ENCODE assay signal across 12 mouse cellular contexts in genomic region chr7:16368835-16369234, GRCm38 (mm10).
"Had no signal": no experiment of that assay in that cellular context is flagged by ENCODE, and none has a peak within 500 bp of the region (broad histone marks: within the 10 kb centered on the region; RNA-seq: fewer than 3 reads in every experiment).

No protein-coding gene starts in this region.

- H3K9me3 ChIP-seq: hindbrain, embryonic 12.5 days; limb, embryonic 12.5 days; liver, embryonic 13.5 days; neural tube, embryonic 15.5 days had no signal

- H3K4me3 ChIP-seq: hindbrain, embryonic 12.5 days; layer of hippocampus, adult 2 months; limb, embryonic 12.5 days; liver, embryonic 13.5 days; myocyte; neural tube, embryonic 15.5 days had no signal

- H3K27ac ChIP-seq: hindbrain, embryonic 12.5 days; layer of hippocampus, adult 2 months; limb, embryonic 12.5 days; liver, embryonic 13.5 days; neural tube, embryonic 15.5 days had no signal

- H3K27me3 ChIP-seq: hindbrain, embryonic 12.5 days; limb, embryonic 12.5 days; liver, embryonic 13.5 days; neural tube, embryonic 15.5 days had no signal

- DNase-seq: kidney, adult 18-20 months; kidney, postnatal 10 days; kidney, postnatal 4 days; liver; liver, embryonic 13.5 days; liver, postnatal 0 days; midbrain, embryonic 14.5 days had no signal

- H3K9ac ChIP-seq: hindbrain, embryonic 12.5 days; limb, embryonic 12.5 days; liver, embryonic 13.5 days; liver, postnatal 0 days; neural tube, embryonic 15.5 days had no signal

- ATAC-seq: liver, postnatal 0 days had no signal

- H3K4me2 ChIP-seq: hindbrain, embryonic 12.5 days; limb, embryonic 12.5 days; liver, embryonic 13.5 days; neural tube, embryonic 15.5 days had no signal
